Mouse (Mus musculus) kidney, adult 2 months (tissue): Measurements from ENCODE around the gene Rapgef5. TPM values are rescaled to one million over a fixed set of nuclear protein-coding genes. Genes with fewer than 3 reads are reported as not detected.

ENCODE experiments used
- DNase-seq: peaks from one replicate; pipeline ENCODE4 v3.0.0; 2021
- H3K27ac ChIP-seq: fragments of 200-500 bp; 2 replicates; pipeline ENCODE4 v1.5.1; 2012; ENCODE audit warnings: low read depth, low read length, control low read depth, inconsistent platforms; ENCODE audit not compliant: insufficient read depth
- H3K27me3 ChIP-seq: fragments of 200-500 bp; replicated peaks from 2 replicates; pipeline ENCODE4 v1.6.1; 2012; ENCODE audit warnings: mild to moderate bottlenecking, moderate library complexity, low read length, inconsistent platforms; ENCODE audit not compliant: control insufficient read depth, insufficient read depth
- H3K36me3 ChIP-seq: fragments of 200-500 bp; 2 replicates; pipeline ENCODE4 v1.6.1; 2012; ENCODE audit warnings: mild to moderate bottlenecking, moderate library complexity, low read length, inconsistent platforms; ENCODE audit not compliant: control insufficient read depth, insufficient read depth
- H3K4me1 ChIP-seq: fragments of 200-500 bp; 2 replicates; pipeline ENCODE4 v1.6.1; 2011; ENCODE audit warnings: low read length; ENCODE audit not compliant: control insufficient read depth, insufficient read depth
- H3K4me3 ChIP-seq: fragments of 200-500 bp; 2 replicates; pipeline ENCODE4 v1.5.1; 2011; ENCODE audit warnings: mild to moderate bottlenecking, low read depth, low read length, control low read depth; ENCODE audit not compliant: insufficient read depth
- CTCF ChIP-seq: fragments of 200-500 bp; conservative IDR thresholded peaks from 2 replicates; pipeline ENCODE4 v1.5.1; 2011; ENCODE audit warnings: low read depth, mild to moderate bottlenecking, control low read depth, low read length, moderate library complexity, mixed read lengths; ENCODE audit not compliant: insufficient read depth, insufficient read length
- POLR2A ChIP-seq: fragments of 200-500 bp; IDR thresholded peaks from one replicate; pipeline ENCODE4 v1.6.1; 2011; ENCODE audit warnings: low read depth, low read length, control low read depth
- whole genome bisulfite sequencing: fragments of 180-500 bp; shearing (Covaris S2); methylation state at CpG from one replicate; pipeline ENCODE4 v1.1.7; 2018; 5-methylcytosine and 5-hydroxymethylcytosine counted together
- polyA plus RNA-seq: library from polyadenylated mRNA; depleted of rRNA; stranded (reverse); fragments of >200 nt; gene quantifications from 2 replicates; pipeline ENCODE4 v1.2.3, GENCODE M21; 2012

Gene Rapgef5
- polyA plus RNA-seq, 1 experiment, result 8.4 TPM

GRCm38 (mm10) chr12:117509919-117510318 lies 6.4 kb upstream of the Rapgef5 start:
- Histone ChIP-seq H3K4me3 (no peak overlapping the region), H3K27me3 (no peaks in the 10 kb centered on the region; the same call in 1 of the 2 replicates), H3K27ac (no peak overlapping the region), H3K36me3 (no peaks in the 10 kb centered on the region), H3K4me1 (no peaks in the 10 kb centered on the region)
- WGBS, result 59% methylated on average over 2 of the region's 2 CpGs
- no peak for TF ChIP-seq POLR2A
- no peak for TF ChIP-seq CTCF
- DNase-seq, result no peak

- no peak for DNase-seq
- 75% methylated on average over 3 of the region's 3 CpGs for WGBS
- H3K4me1 ChIP-seq, result no peaks in the 10 kb centered on the region
- H3K27ac ChIP-seq, result no peak overlapping the region
- no peak overlapping the region for H3K4me3 ChIP-seq
- TF ChIP-seq POLR2A (no peak), CTCF (no peak)
- no peaks in the 10 kb centered on the region; the same call in 1 of the 2 replicates for H3K27me3 ChIP-seq
- H3K36me3 ChIP-seq, result no peaks in the 10 kb centered on the region
Measured at GRCm38 (mm10) chr12:117512468-117512867, 3.8 kb upstream of the Rapgef5 start.

- no peak for DNase-seq
Measured at GRCm38 (mm10) chr12:117513150-117513932, 2.9 kb upstream of the Rapgef5 start.

GRCm38 (mm10) chr12:117517275-117517936 lies 1.1 kb downstream of the Rapgef5 start:
- TF ChIP-seq POLR2A (no peak), CTCF (no peak)
- Histone ChIP-seq H3K27ac (no peak overlapping the region), H3K36me3 (no peaks in the 10 kb centered on the region), H3K4me1 (no peaks in the 10 kb centered on the region), H3K27me3 (no peaks in the 10 kb centered on the region; the same call in 1 of the 2 replicates), H3K4me3 (no peak overlapping the region)
- DNase-seq, result no peak
- 72% methylated on average over 14 of the region's 14 CpGs for WGBS

More at GRCm38 (mm10) chr12:117513150-117513932, 2.9 kb upstream of the Rapgef5 start:
- no peak overlapping the region for H3K27ac ChIP-seq
- TF ChIP-seq CTCF (no peak), POLR2A (no peak)
- WGBS, result 60% methylated on average over 11 of the region's 11 CpGs
- H3K4me1 ChIP-seq, result no peaks in the 10 kb centered on the region
- no peak overlapping the region for H3K4me3 ChIP-seq
- H3K27me3 ChIP-seq, result no peaks in the 10 kb centered on the region; the same call in 1 of the 2 replicates
- H3K36me3 ChIP-seq, result no peaks in the 10 kb centered on the region

- no peak overlapping the region for H3K4me3 ChIP-seq
- no peak for TF ChIP-seq CTCF
- TF ChIP-seq POLR2A, result no peak
- DNase-seq, result no peak
- 61% methylated on average over 9 of the region's 9 CpGs for WGBS
- no peaks in the 10 kb centered on the region for H3K27me3 ChIP-seq
- H3K27ac ChIP-seq, result no peak overlapping the region
- no peaks in the 10 kb centered on the region for H3K4me1 ChIP-seq
- no peaks in the 10 kb centered on the region for H3K36me3 ChIP-seq
Measured at GRCm38 (mm10) chr12:117524311-117525013, 8.2 kb downstream of the Rapgef5 start.

- Histone ChIP-seq H3K4me3 (no peak overlapping the region), H3K27me3 (no peaks in the 10 kb centered on the region), H3K36me3 (no peaks in the 10 kb centered on the region), H3K27ac (no peak overlapping the region), H3K4me1 (no peaks in the 10 kb centered on the region)
- WGBS, result 85% methylated on average over 3 of the region's 3 CpGs
- TF ChIP-seq CTCF (no peak), POLR2A (no peak)
- DNase-seq, result no peak
Measured at GRCm38 (mm10) chr12:117527889-117528288, 11.6 kb downstream of the Rapgef5 start.
